7 mouse cellular contexts compared by ENCODE assay signal in genomic region chr9:61878889-61879288, GRCm38 (mm10). TPM values are rescaled to one million over a fixed set of nuclear protein-coding genes. Genes with fewer than 3 reads are reported as not detected.
DNase-seq lines count a peak whose midpoint lies in the region.

No protein-coding gene starts in this region.

- peak; percentile 53 for DNase-seq in CD4-positive helper T cell, adult 2 months (ENCODE audit: low read depth, low spot score)
- peak; percentile 77 for DNase-seq in NIH3T3 (ENCODE audit: low read depth)
- DNase-seq in cerebellum, postnatal 36 days = peak; percentile 59 to 64
- DNase-seq in gastrocnemius, postnatal 10 days = peak; percentile 79
- peak; percentile 37 to 76 for DNase-seq in layer of hippocampus, adult 8-10 months (ENCODE audit: low spot score in 2 of 2)
- DNase-seq in lung, postnatal 10 days = peak; percentile 86
- DNase-seq in skeletal muscle tissue, adult 2 months (ENCODE audit: low read depth, low spot score) = peak; percentile 25

RNA-seq across cellular contexts. Expression of gene Rplp1, which starts 35.5 kb away (rescaled TPM):
- total RNA-seq in gastrocnemius, postnatal 10 days (2021) = 1,000 to 10,000 TPM; 1,829 to 1,854 TPM
- total RNA-seq in layer of hippocampus, adult 8-10 months (2022) = 1,000 to 10,000 TPM; 1,353 to 1,799 (median 1,659) TPM

Comparison
In these comparisons a context has a peak if more than half of its experiments do, and no peak if none do; other contexts are left out.
1. Peak in every context shown above with its lines: DNase-seq.
2. DNase-seq: peak in every context shown above with its lines; median percentile 86 in lung, postnatal 10 days; 79 in gastrocnemius, postnatal 10 days; 77 in NIH3T3; 62 in cerebellum, postnatal 36 days; 56 in layer of hippocampus, adult 8-10 months; 53 in CD4-positive helper T cell, adult 2 months; 25 in skeletal muscle tissue, adult 2 months.